Mouse (Mus musculus): ENCODE results near the gene Srsf5. TPM values are rescaled to one million over a fixed set of nuclear protein-coding genes. Genes with fewer than 3 reads are reported as not detected.
"Not testable (repeated sequence)": the region's sequence is repeated elsewhere in the genome, so short reads cannot be mapped to it uniquely, and the experiment has no call there.

Gene Srsf5
- total RNA-seq, 2 experiments from 2014 or later, result 68.5 to 119 TPM

- DNase-seq; intact Hi-C loops (cut with DNase I): not testable (repeated sequence)
Measured at GRCm38 (mm10) chr12:80944963-80945333, 356 bp upstream of the Srsf5 start.

- peak; percentile 89 to 94 for DNase-seq
- intact Hi-C loops (cut with DNase I), result no loop called here
Measured at GRCm38 (mm10) chr12:80945996-80946355, 672 bp downstream of the Srsf5 start.

GRCm38 (mm10) chr12:80948202-80948601, 2.9 kb downstream of the Srsf5 start:
- DNase-seq, result no peak
- intact Hi-C loops (cut with DNase I), result no loop called here

GRCm38 (mm10) chr12:80949603-80950002, 4.3 kb downstream of the Srsf5 start:
- intact Hi-C loops (cut with DNase I); DNase-seq: not testable (repeated sequence)

- intact Hi-C loops (cut with DNase I), result no loop called here
Measured at GRCm38 (mm10) chr12:80951640-80952219, 6.4 kb downstream of the Srsf5 start.

GRCm38 (mm10) chr12:80952526-80952925, 7.2 kb downstream of the Srsf5 start:
- intact Hi-C loops (cut with DNase I), result no loop called here
- no peak for DNase-seq

More at GRCm38 (mm10) chr12:80951640-80952219, 6.4 kb downstream of the Srsf5 start:
- DNase-seq, result no peak

- intact Hi-C loops (cut with DNase I), result no loop called here
- DNase-seq, result no peak
Measured at GRCm38 (mm10) chr12:80956039-80956438, 10.7 kb downstream of the Srsf5 start.

GRCm38 (mm10) chr12:80957961-80958360, 12.7 kb downstream of the Srsf5 start:
- intact Hi-C loops (cut with DNase I), result no loop called here
- DNase-seq, result no peak

GRCm38 (mm10) chr12:80962566-80962965, 17.3 kb downstream of the Srsf5 start:
- DNase-seq, result no peak
- intact Hi-C loops (cut with DNase I), result no loop called here

GRCm38 (mm10) chr12:80966059-80966838, 20.9 kb downstream of the Srsf5 start:
- intact Hi-C loops (cut with DNase I), result no loop called here
- no peak for DNase-seq

GRCm38 (mm10) chr12:80967918-80968317, 22.6 kb downstream of the Srsf5 start:
- no peak for DNase-seq
- intact Hi-C loops (cut with DNase I), result no loop called here

- no peak for DNase-seq
- intact Hi-C loops (cut with DNase I), result no loop called here
Measured at GRCm38 (mm10) chr12:80968605-80969004, 23.3 kb downstream of the Srsf5 start, which contains the start of gene Slc10a1. Gene Slc10a1, minus strand, starts transcription at chr12:80968705.

- intact Hi-C loops (cut with DNase I), result no loop called here
- no peak for DNase-seq
Measured at GRCm38 (mm10) chr12:80970181-80970705, 24.9 kb downstream of the Srsf5 start.

GRCm38 (mm10) chr12:80971756-80972155, 26.5 kb downstream of the Srsf5 start:
- DNase-seq, result no peak
- intact Hi-C loops (cut with DNase I), result no loop called here

GRCm38 (mm10) chr12:80975939-80976671, 30.8 kb downstream of the Srsf5 start:
- intact Hi-C loops (cut with DNase I), result no loop called here
- DNase-seq, result no peak

- peak; percentile 25 to 49 for DNase-seq
- intact Hi-C loops (cut with DNase I), result loop anchor here (5.0 kb wide), 1 partner anchor 420 kb away; no protein-coding TSS in a partner anchor
Measured at GRCm38 (mm10) chr12:80982326-80982725, 37.0 kb downstream of the Srsf5 start.

- intact Hi-C loops (cut with DNase I), result loop anchor here (1.0 to 5.0 kb wide), 2 partner anchors 198 to 419 kb away; no protein-coding TSS in a partner anchor
- no peak for DNase-seq
Measured at GRCm38 (mm10) chr12:80983695-80984094, 38.4 kb downstream of the Srsf5 start.

GRCm38 (mm10) chr12:80986628-80987027, 41.3 kb downstream of the Srsf5 start:
- intact Hi-C loops (cut with DNase I), result no loop called here
- DNase-seq, result no peak

GRCm38 (mm10) chr12:80988286-80988685, 43.0 kb downstream of the Srsf5 start:
- DNase-seq, result no peak
- intact Hi-C loops (cut with DNase I), result no loop called here

- DNase-seq, result no peak
- intact Hi-C loops (cut with DNase I), result no loop called here
Measured at GRCm38 (mm10) chr12:80990901-80991445, 45.7 kb downstream of the Srsf5 start.

GRCm38 (mm10) chr12:80991806-80992205, 46.5 kb downstream of the Srsf5 start:
- no peak for DNase-seq
- intact Hi-C loops (cut with DNase I), result no loop called here
